Mouse (Mus musculus): ENCODE measurements around the gene Scgb1c1.

- TF ChIP-seq CTCF (IDR thresholded peaks at IDR 0.05), result no peak
- TF ChIP-seq POLR2A (IDR thresholded peaks at IDR 0.05; ENCODE audit: insufficient read depth, low read depth, low read length), result peak; percentile 87
- TF ChIP-seq EP300 (IDR thresholded peaks at IDR 0.05; ENCODE audit: insufficient read depth, low read depth, low read length), result peak; percentile 61; the same call in 1 of the 2 replicates
Measured at GRCm38 (mm10) chr7:140855860-140856784, 10.8 kb downstream of the Scgb1c1 start, which contains the start of gene Gm45785.

Data from heart, adult 2 months (tissue).